Mouse (Mus musculus): ENCODE results near the gene Cpa4. TPM values are rescaled to one million over a fixed set of nuclear protein-coding genes. Genes with fewer than 3 reads are reported as not detected.

The Cpa4 gene
- polyA plus RNA-seq, 1 experiment from 2014 or later, result 0.08 TPM

DNA sequence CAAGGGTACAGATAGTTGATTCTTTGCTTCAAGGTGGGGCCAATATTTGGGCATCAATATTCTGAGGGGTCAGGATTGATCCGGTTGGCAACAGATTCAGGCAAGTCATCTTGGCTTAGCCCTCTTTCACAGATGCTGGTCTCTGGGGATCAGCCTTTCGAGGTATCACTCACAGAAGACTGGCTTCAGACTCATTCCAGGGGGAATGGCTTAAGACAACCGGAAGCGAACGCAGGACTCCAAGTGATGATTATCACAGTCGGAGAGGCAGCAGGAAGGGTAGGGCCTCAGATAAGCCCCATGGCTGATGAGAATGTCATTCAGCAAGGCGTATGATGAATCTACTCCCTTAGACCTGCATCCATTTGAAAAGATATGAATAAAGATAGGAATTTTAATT, 26.2 kb downstream of the Cpa4 start:
- Histone ChIP-seq H3K9me3 (ENCODE audit: control insufficient read depth, low read length) (no peaks in the 10 kb centered on the region), H3K27ac (ENCODE audit: low read length) (no peak overlapping the region), H3K27me3 (ENCODE audit: control insufficient read depth, insufficient read depth, low read depth, low read length) (no peaks in the 10 kb centered on the region), H3K4me3 (ENCODE audit: low read length) (no peak overlapping the region), H3K4me2 (ENCODE audit: low read depth, low read length) (no peak overlapping the region), H3K4me1 (replicated peaks; ENCODE audit: control insufficient read depth, insufficient read depth, low read length) (peaks cover 6% of the 10 kb centered on the region; the same call in 1 of the 2 replicates), H3K9ac (ENCODE audit: low read length) (no peak overlapping the region), H3K36me3 (ENCODE audit: control insufficient read depth, insufficient read depth, low read length) (no peaks in the 10 kb centered on the region)
- 61% methylated on average over 7 of the region's 7 CpGs for WGBS
- ATAC-seq (ENCODE audit: low read depth), result no peak

DNA sequence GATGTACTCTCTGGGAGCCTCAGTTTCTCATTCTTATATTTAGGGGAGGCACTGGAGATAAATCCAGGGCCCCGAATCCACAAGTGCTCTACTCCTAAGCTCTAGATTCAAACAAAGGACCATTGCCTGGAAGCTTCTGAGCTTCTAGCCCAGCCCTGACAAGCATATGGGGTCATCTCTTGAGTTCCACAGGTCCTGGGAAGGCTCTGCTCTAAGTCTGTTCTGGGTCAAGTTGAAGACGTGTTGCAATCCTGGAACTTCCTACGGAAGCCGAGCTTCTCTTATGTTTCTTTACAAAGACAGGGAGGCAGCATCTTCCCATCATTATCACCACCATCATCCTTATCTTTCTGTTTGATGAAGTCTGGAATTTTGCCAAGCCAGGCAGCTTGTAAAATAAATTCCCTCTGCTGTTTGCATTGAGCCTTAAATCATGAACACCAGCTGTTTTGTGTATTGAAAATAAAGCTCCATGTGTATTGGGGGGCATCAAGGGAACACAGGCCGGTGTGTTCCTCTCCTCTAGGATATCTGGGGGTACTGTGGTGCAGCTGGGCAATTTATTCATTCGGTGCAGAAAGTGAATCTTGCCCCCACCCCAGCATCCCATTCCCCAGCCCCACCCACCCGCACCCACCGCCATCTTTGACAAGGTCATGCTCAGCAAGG, 28.2 kb downstream of the Cpa4 start:
- Histone ChIP-seq H3K9me3 (ENCODE audit: control insufficient read depth, low read length) (no peaks in the 10 kb centered on the region), H3K4me3 (ENCODE audit: low read length) (no peak overlapping the region), H3K36me3 (ENCODE audit: control insufficient read depth, insufficient read depth, low read length) (no peaks in the 10 kb centered on the region), H3K27ac (ENCODE audit: low read length) (peak overlapping the region; percentile 30; the same call in 1 of the 2 replicates), H3K4me2 (ENCODE audit: low read depth, low read length) (no peak overlapping the region), H3K9ac (ENCODE audit: low read length) (no peak overlapping the region), H3K27me3 (ENCODE audit: control insufficient read depth, insufficient read depth, low read depth, low read length) (no peaks in the 10 kb centered on the region), H3K4me1 (replicated peaks; ENCODE audit: control insufficient read depth, insufficient read depth, low read length) (peaks cover 4% of the 10 kb centered on the region; the same call in 1 of the 2 replicates)
- 57% methylated on average over 8 of the region's 8 CpGs for WGBS
- ATAC-seq (ENCODE audit: low read depth), result peak; percentile 86

DNA sequence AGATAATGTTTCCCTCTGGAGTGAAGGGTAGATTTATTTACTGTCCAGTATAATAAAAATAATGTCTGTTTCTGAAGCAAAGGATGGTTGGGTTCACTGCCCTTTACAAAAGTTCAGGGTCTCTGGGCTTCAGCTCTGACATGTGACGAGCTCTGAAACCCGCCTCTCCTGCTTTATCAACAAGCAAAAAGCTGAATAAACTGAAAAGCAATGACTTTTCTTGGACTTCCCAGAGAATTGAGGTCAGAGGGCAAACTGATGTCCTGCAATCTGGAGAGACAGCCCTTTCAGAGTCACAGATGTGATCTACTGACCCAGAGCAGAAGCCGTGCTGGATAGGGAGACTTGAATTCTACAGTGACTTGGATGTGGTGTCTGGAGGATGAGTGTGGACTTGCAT, 31.9 kb downstream of the Cpa4 start:
- Histone ChIP-seq H3K27ac (ENCODE audit: low read length) (no peak overlapping the region), H3K4me3 (ENCODE audit: low read length) (no peak overlapping the region), H3K27me3 (ENCODE audit: control insufficient read depth, insufficient read depth, low read depth, low read length) (no peaks in the 10 kb centered on the region), H3K36me3 (ENCODE audit: control insufficient read depth, insufficient read depth, low read length) (no peaks in the 10 kb centered on the region), H3K4me2 (ENCODE audit: low read depth, low read length) (no peak overlapping the region), H3K9ac (ENCODE audit: low read length) (no peak overlapping the region), H3K4me1 (replicated peaks; ENCODE audit: control insufficient read depth, insufficient read depth, low read length) (peaks cover 4% of the 10 kb centered on the region; the same call in 1 of the 2 replicates), H3K9me3 (ENCODE audit: control insufficient read depth, low read length) (no peaks in the 10 kb centered on the region)
- no peak for ATAC-seq (ENCODE audit: low read depth)
- 62% methylated on average over 3 of the region's 3 CpGs for WGBS

GRCm38 (mm10) chr6:30600995-30601394, 32.8 kb downstream of the Cpa4 start:
- WGBS, result 77% methylated on average over 1 of the region's 1 CpGs
- Histone ChIP-seq H3K27me3 (ENCODE audit: control insufficient read depth, insufficient read depth, low read depth, low read length) (no peaks in the 10 kb centered on the region), H3K9ac (ENCODE audit: low read length) (no peak overlapping the region), H3K27ac (ENCODE audit: low read length) (no peak overlapping the region), H3K36me3 (ENCODE audit: control insufficient read depth, insufficient read depth, low read length) (no peaks in the 10 kb centered on the region), H3K4me3 (ENCODE audit: low read length) (no peak overlapping the region), H3K4me1 (replicated peaks; ENCODE audit: control insufficient read depth, insufficient read depth, low read length) (peaks cover 4% of the 10 kb centered on the region; the same call in 1 of the 2 replicates), H3K9me3 (ENCODE audit: control insufficient read depth, low read length) (no peaks in the 10 kb centered on the region), H3K4me2 (ENCODE audit: low read depth, low read length) (no peak overlapping the region)
- no peak for ATAC-seq (ENCODE audit: low read depth)

DNA sequence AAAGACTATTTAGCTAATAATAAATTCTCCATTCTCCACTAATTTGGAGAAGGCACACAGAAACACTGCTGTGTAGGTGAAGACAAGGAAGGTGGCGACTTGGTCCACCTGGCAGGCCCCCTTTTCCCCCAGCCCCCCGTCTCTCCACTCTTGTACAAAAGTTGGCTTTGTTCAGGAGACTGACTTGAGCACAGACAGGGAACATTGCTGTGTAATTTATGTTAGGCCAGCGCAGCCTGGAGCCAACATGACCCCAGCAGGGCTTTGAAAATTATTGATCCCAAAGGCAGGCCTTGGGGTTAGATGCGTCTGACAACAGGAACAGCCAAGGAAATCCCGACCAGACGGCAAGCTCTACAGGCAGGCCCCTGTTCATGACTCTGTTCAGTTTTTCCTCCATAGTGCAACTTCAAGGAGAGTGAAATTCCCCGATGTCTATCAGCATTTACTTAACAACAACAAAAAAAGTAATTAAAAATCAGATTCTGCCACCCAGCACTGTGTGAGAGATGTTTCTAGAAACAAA, 36.2 kb downstream of the Cpa4 start:
- no peak overlapping the region for H3K4me3 ChIP-seq (ENCODE audit: low read length)
- no peak for ATAC-seq (ENCODE audit: low read depth)
- H3K4me1 ChIP-seq (replicated peaks; ENCODE audit: control insufficient read depth, insufficient read depth, low read length), result no peaks in the 10 kb centered on the region
- H3K27me3 ChIP-seq (ENCODE audit: control insufficient read depth, insufficient read depth, low read depth, low read length), result no peaks in the 10 kb centered on the region
- H3K36me3 ChIP-seq (ENCODE audit: control insufficient read depth, insufficient read depth, low read length), result no peaks in the 10 kb centered on the region
- no peak overlapping the region for H3K27ac ChIP-seq (ENCODE audit: low read length)
- WGBS, result 78% methylated on average over 7 of the region's 7 CpGs
- H3K9ac ChIP-seq (ENCODE audit: low read length), result no peak overlapping the region
- no peak overlapping the region for H3K4me2 ChIP-seq (ENCODE audit: low read depth, low read length)
- H3K9me3 ChIP-seq (ENCODE audit: control insufficient read depth, low read length), result no peaks in the 10 kb centered on the region

DNA sequence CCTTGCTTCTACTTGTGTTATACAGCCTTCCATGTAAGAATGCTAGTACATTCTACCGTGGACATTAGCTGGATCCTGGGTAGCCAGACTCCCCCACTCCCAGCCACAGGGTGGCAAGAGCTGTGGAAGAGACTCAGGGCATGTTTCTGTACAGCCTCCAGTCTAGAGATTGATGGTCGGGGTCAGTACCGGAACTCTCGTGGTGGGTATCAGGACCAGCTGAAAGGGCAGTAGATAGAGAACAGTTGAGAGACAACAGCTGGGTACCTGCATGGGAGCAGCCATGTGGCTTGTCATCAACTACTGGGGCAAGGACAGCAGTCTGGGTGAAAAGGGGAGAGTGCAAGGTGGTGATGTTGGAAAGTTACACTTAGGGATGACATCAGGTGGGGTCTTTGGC, 36.9 kb downstream of the Cpa4 start:
- Histone ChIP-seq H3K4me2 (ENCODE audit: low read depth, low read length) (no peak overlapping the region), H3K36me3 (ENCODE audit: control insufficient read depth, insufficient read depth, low read length) (no peaks in the 10 kb centered on the region), H3K9me3 (ENCODE audit: control insufficient read depth, low read length) (no peaks in the 10 kb centered on the region), H3K9ac (ENCODE audit: low read length) (no peak overlapping the region), H3K4me1 (replicated peaks; ENCODE audit: control insufficient read depth, insufficient read depth, low read length) (no peaks in the 10 kb centered on the region), H3K27ac (ENCODE audit: low read length) (no peak overlapping the region), H3K27me3 (ENCODE audit: control insufficient read depth, insufficient read depth, low read depth, low read length) (no peaks in the 10 kb centered on the region), H3K4me3 (ENCODE audit: low read length) (no peak overlapping the region)
- WGBS, result 80% methylated on average over 4 of the region's 4 CpGs
- ATAC-seq (ENCODE audit: low read depth), result no peak

- Histone ChIP-seq H3K9ac (ENCODE audit: low read length) (no peak overlapping the region), H3K4me3 (ENCODE audit: low read length) (no peak overlapping the region), H3K4me1 (replicated peaks; ENCODE audit: control insufficient read depth, insufficient read depth, low read length) (no peaks in the 10 kb centered on the region), H3K27me3 (ENCODE audit: control insufficient read depth, insufficient read depth, low read depth, low read length) (no peaks in the 10 kb centered on the region), H3K36me3 (ENCODE audit: control insufficient read depth, insufficient read depth, low read length) (no peaks in the 10 kb centered on the region), H3K9me3 (ENCODE audit: control insufficient read depth, low read length) (no peaks in the 10 kb centered on the region), H3K4me2 (ENCODE audit: low read depth, low read length) (no peak overlapping the region), H3K27ac (ENCODE audit: low read length) (no peak overlapping the region)
- no peak for ATAC-seq (ENCODE audit: low read depth)
- WGBS, result 73% methylated on average over 5 of the region's 5 CpGs
Observed at GRCm38 (mm10) chr6:30605672-30606071, 37.5 kb downstream of the Cpa4 start.

GRCm38 (mm10) chr6:30610710-30611109, 42.5 kb downstream of the Cpa4 start, which contains the start of gene Cpa5:
Gene Cpa5, plus strand, starts transcription at chr6:30611010.
- Histone ChIP-seq H3K27me3 (ENCODE audit: control insufficient read depth, insufficient read depth, low read depth, low read length) (no peaks in the 10 kb centered on the region), H3K9ac (ENCODE audit: low read length) (no peak within 1 kb of the TSS), H3K27ac (ENCODE audit: low read length) (no peak within 1 kb of the TSS), H3K4me1 (replicated peaks; ENCODE audit: control insufficient read depth, insufficient read depth, low read length) (no peaks in the 10 kb centered on the region), H3K36me3 (ENCODE audit: control insufficient read depth, insufficient read depth, low read length) (no peaks in the 10 kb centered on the region), H3K9me3 (ENCODE audit: control insufficient read depth, low read length) (no peaks in the 10 kb centered on the region), H3K4me3 (ENCODE audit: low read length) (no peak within 1 kb of the TSS), H3K4me2 (ENCODE audit: low read depth, low read length) (no peak within 1 kb of the TSS)
- no peak for ATAC-seq (ENCODE audit: low read depth)
- 97% methylated on average over 7 of the region's 7 CpGs for WGBS

GRCm38 (mm10) chr6:30611212-30611611, 43.0 kb downstream of the Cpa4 start:
- peaks cover 2% of the 10 kb centered on the region for H3K4me1 ChIP-seq (replicated peaks; ENCODE audit: control insufficient read depth, insufficient read depth, low read length)
- no peak for ATAC-seq (ENCODE audit: low read depth)
- no peak overlapping the region for H3K4me2 ChIP-seq (ENCODE audit: low read depth, low read length)
- no peak overlapping the region for H3K9ac ChIP-seq (ENCODE audit: low read length)
- no peak overlapping the region for H3K27ac ChIP-seq (ENCODE audit: low read length)
- no peaks in the 10 kb centered on the region for H3K27me3 ChIP-seq (ENCODE audit: control insufficient read depth, insufficient read depth, low read depth, low read length)
- H3K4me3 ChIP-seq (ENCODE audit: low read length), result no peak overlapping the region
- no peaks in the 10 kb centered on the region for H3K36me3 ChIP-seq (ENCODE audit: control insufficient read depth, insufficient read depth, low read length)
- no peaks in the 10 kb centered on the region for H3K9me3 ChIP-seq (ENCODE audit: control insufficient read depth, low read length)
- WGBS, result 72% methylated on average over 5 of the region's 5 CpGs
